Mouse (Mus musculus) kidney, adult 18-20 months (tissue): Measurements from ENCODE around the gene Myo18a.

Experiments
- DNase-seq: peaks from one replicate; pipeline ENCODE4 v3.0.0; 2021

Myo18a gene

GRCm38 (mm10) chr11:77800491-77800868 is 37.4 kb downstream of the Myo18a start:
- no peak for DNase-seq

GRCm38 (mm10) chr11:77800869-77801701 is 38.0 kb downstream of the Myo18a start:
- peak; percentile 73 for DNase-seq

- DNase-seq, result no peak
Observed at GRCm38 (mm10) chr11:77802341-77802865, 39.4 kb downstream of the Myo18a start.

GRCm38 (mm10) chr11:77806218-77806617 is 43.2 kb downstream of the Myo18a start:
- DNase-seq, result no peak

- no peak for DNase-seq
Observed at GRCm38 (mm10) chr11:77806855-77807254, 43.8 kb downstream of the Myo18a start.

- no peak for DNase-seq
Observed at GRCm38 (mm10) chr11:77808051-77808465, 45.0 kb downstream of the Myo18a start.

GRCm38 (mm10) chr11:77809215-77809614 is 46.2 kb downstream of the Myo18a start:
- no peak for DNase-seq

- no peak for DNase-seq
Observed at GRCm38 (mm10) chr11:77810018-77810417, 47.0 kb downstream of the Myo18a start.

GRCm38 (mm10) chr11:77813969-77814368 is 50.9 kb downstream of the Myo18a start:
- DNase-seq, result no peak

GRCm38 (mm10) chr11:77816003-77816402 is 53.0 kb downstream of the Myo18a start:
- DNase-seq, result peak; percentile 61

GRCm38 (mm10) chr11:77821648-77822047 is 58.6 kb downstream of the Myo18a start:
- DNase-seq, result peak; percentile 71

GRCm38 (mm10) chr11:77822781-77823180 is 59.7 kb downstream of the Myo18a start:
- DNase-seq, result peak; percentile 74

GRCm38 (mm10) chr11:77825853-77826252 is 62.8 kb downstream of the Myo18a start:
- peak; percentile 77 for DNase-seq

- DNase-seq, result no peak
Observed at GRCm38 (mm10) chr11:77826311-77826710, 63.3 kb downstream of the Myo18a start.

GRCm38 (mm10) chr11:77827241-77827995 is 64.4 kb downstream of the Myo18a start:
- peak; percentile 83 for DNase-seq

GRCm38 (mm10) chr11:77828163-77828562 is 65.1 kb downstream of the Myo18a start:
- DNase-seq, result no peak

- no peak for DNase-seq
Observed at GRCm38 (mm10) chr11:77829043-77829841, 66.2 kb downstream of the Myo18a start.

- no peak for DNase-seq
Observed at GRCm38 (mm10) chr11:77830875-77831274, 67.8 kb downstream of the Myo18a start.

GRCm38 (mm10) chr11:77832541-77832940 is 69.5 kb downstream of the Myo18a start:
- no peak for DNase-seq

GRCm38 (mm10) chr11:77835109-77835508 is 72.1 kb downstream of the Myo18a start:
- no peak for DNase-seq

GRCm38 (mm10) chr11:77836290-77836689 is 73.2 kb downstream of the Myo18a start:
- DNase-seq, result no peak

- peak; percentile 47 for DNase-seq
Observed at GRCm38 (mm10) chr11:77836751-77837150, 73.7 kb downstream of the Myo18a start.

- DNase-seq, result no peak
Observed at GRCm38 (mm10) chr11:77837856-77838255, 74.8 kb downstream of the Myo18a start.
